15 mouse cellular contexts compared by ENCODE assay signal in the genomic region with DNA sequence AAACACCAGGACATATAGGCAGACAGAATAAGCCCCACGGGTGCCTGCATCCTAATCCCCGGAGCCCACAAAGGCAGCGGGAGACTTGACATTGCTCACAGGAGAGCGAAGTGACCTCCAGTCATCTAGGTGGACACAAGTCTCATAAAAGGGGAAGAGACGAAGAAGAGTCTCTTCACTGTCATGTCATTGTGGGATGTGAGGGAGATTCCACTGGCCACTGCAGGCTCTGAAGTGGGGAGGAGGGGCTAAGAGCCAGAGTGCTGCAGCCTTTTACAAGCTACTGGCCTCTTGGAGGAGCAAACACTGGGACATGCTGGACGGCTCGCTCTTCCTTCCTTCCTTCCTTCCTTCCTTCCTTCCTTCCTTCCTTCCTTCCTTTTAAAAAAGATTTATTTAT. TPM values are rescaled to one million over a fixed set of nuclear protein-coding genes. Genes with fewer than 3 reads are reported as not detected.
DNase-seq lines count a peak whose midpoint lies in the region; ATAC-seq and TF ChIP-seq lines count a peak whose summit lies in the region.
"Had no signal": no experiment of that assay in that cellular context is flagged by ENCODE, and none has a peak within 500 bp of the region (broad histone marks: within the 10 kb centered on the region; RNA-seq: fewer than 3 reads in every experiment).

No protein-coding gene starts in this region.

- no peak overlapping the region for H3K9ac ChIP-seq in heart, embryonic 12.5 days
- no peak overlapping the region for H3K9ac ChIP-seq in heart, postnatal 0 days (replicated peaks; ENCODE audit: low read depth, low read length)
- H3K9ac ChIP-seq: hindbrain, embryonic 15.5 days had no signal

- H3K4me2 ChIP-seq in heart, embryonic 12.5 days = no peak overlapping the region
- H3K4me2 ChIP-seq in heart, postnatal 0 days (ENCODE audit: low read depth, low read length) = no peak overlapping the region
- H3K4me2 ChIP-seq: hindbrain, embryonic 15.5 days had no signal

- intact Hi-C loops in heart, postnatal 36 days (cut with DNase I) = no loop called here

- no peaks in the 10 kb centered on the region for H3K36me3 ChIP-seq in heart, embryonic 12.5 days
- H3K36me3 ChIP-seq in heart, postnatal 0 days (replicated peaks; ENCODE audit: control insufficient read depth, insufficient read depth, low read length) = no peaks in the 10 kb centered on the region
- H3K36me3 ChIP-seq: hindbrain, embryonic 15.5 days had no signal

- H3K4me1 ChIP-seq in heart, embryonic 12.5 days (replicated peaks) = peaks cover 66% of the 10 kb centered on the region
- H3K4me1 ChIP-seq in brown adipose tissue, adult 24 weeks (ENCODE audit: control insufficient read depth, insufficient read depth, insufficient read length, low read length) = peaks cover 68% of the 10 kb centered on the region
- H3K4me1 ChIP-seq in heart, postnatal 0 days (ENCODE audit: control insufficient read depth, insufficient read depth) = peaks cover 38% of the 10 kb centered on the region

- H3K27ac ChIP-seq in heart, embryonic 12.5 days (ENCODE audit: poor library complexity, severe bottlenecking) = 0 out of 2 replicates have a peak overlapping the region, but pooled peaks have one; percentile 7
- peak overlapping the region; percentile 52; the same call in 1 of the 2 replicates for H3K27ac ChIP-seq in layer of hippocampus, adult 2 months
- peak overlapping the region; percentile 100 for H3K27ac ChIP-seq in brown adipose tissue, adult 24 weeks (replicated peaks; ENCODE audit: low read depth, low read length)
- H3K27ac ChIP-seq in heart, postnatal 0 days (ENCODE audit: low read depth) = peak overlapping the region; percentile 79
- H3K27ac ChIP-seq: hindbrain, embryonic 15.5 days; macrophage had no signal

- no peak for ATAC-seq in heart, embryonic 12.5 days (ENCODE audit: insufficient number of reproducible peaks, low FRiP score)
- no peak for ATAC-seq in heart, postnatal 0 days (ENCODE audit: insufficient read depth, low read depth)
- ATAC-seq: Patski had no signal

- H3K9me3 ChIP-seq in heart, embryonic 12.5 days (replicated peaks) = no peaks in the 10 kb centered on the region
- H3K9me3 ChIP-seq in heart, postnatal 0 days (replicated peaks; ENCODE audit: control insufficient read depth, low read length) = no peaks in the 10 kb centered on the region
- H3K9me3 ChIP-seq: hindbrain, embryonic 15.5 days had no signal

- no peak for TF ChIP-seq CTCF in layer of hippocampus, adult 2 months (conservative IDR thresholded peaks at IDR 0.05)
- no peak for TF ChIP-seq CTCF in heart, postnatal 0 days (IDR thresholded peaks at IDR 0.05; ENCODE audit: low read depth)

- no peak; the same call in 1 of the 2 replicates for TF ChIP-seq EP300 in heart, postnatal 0 days (IDR thresholded peaks at IDR 0.05; ENCODE audit: low read depth)

- 62% methylated on average over 7 of the region's 7 CpGs for WGBS in heart, embryonic 12.5 days
- WGBS in heart, postnatal 0 days = 64% methylated on average over 7 of the region's 7 CpGs

- DNase-seq in heart, postnatal 36 days = no peak
- DNase-seq in layer of hippocampus, adult 2 months (ENCODE audit: low spot score in 2 of 2) = no peak
- DNase-seq in layer of hippocampus, postnatal 36 days = no peak
- DNase-seq in heart, postnatal 0 days (ENCODE audit: low spot score) = no peak
- no peak for DNase-seq in right cerebral cortex, adult 2 months (ENCODE audit: low spot score in 2 of 2)
- DNase-seq in embryo, embryonic 10 days (ENCODE audit: low spot score) = no peak
- DNase-seq: adrenal gland, adult 2 months; right cerebral cortex, postnatal 25 days had no signal

- H3K27me3 ChIP-seq in heart, embryonic 12.5 days (replicated peaks) = no peaks in the 10 kb centered on the region
- no peaks in the 10 kb centered on the region for H3K27me3 ChIP-seq in heart, postnatal 0 days (ENCODE audit: control insufficient read depth, insufficient read depth, low read length)
- H3K27me3 ChIP-seq: CH12.LX; hindbrain, embryonic 15.5 days; Patski had no signal

- H3K4me3 ChIP-seq in heart, embryonic 12.5 days = no peak overlapping the region
- H3K4me3 ChIP-seq in layer of hippocampus, adult 2 months = no peak overlapping the region
- no peak overlapping the region for H3K4me3 ChIP-seq in brown adipose tissue, adult 24 weeks (ENCODE audit: insufficient read depth, low read depth, low read length)
- no peak overlapping the region for H3K4me3 ChIP-seq in heart, postnatal 0 days (ENCODE audit: low read depth, low read length)
- H3K4me3 ChIP-seq: erythroblast, embryonic 14.5 days; hindbrain, embryonic 15.5 days had no signal

RNA-seq across cellular contexts. Expression of a gene that starts 13.5 kb away (rescaled TPM):
- polyA plus RNA-seq in heart, embryonic 12.5 days (2016; fragmentation: Nextera tagmentation; extraction: Ambion mirVana) = 20.6 and 21.1 TPM in 2 replicates
- 10 to 100 TPM; 45.6 to 51.6 TPM for total RNA-seq in heart, postnatal 36 days (2021)
- total RNA-seq in layer of hippocampus, adult 2 months (2021) = 100 to 1,000 TPM; 101 to 108 TPM
- total RNA-seq in layer of hippocampus, postnatal 36 days (2021) = 100 to 1,000 TPM in 1 of 2 experiments, 10 to 100 TPM in 1; 84.3 to 103 TPM
- 37.2 and 41.9 TPM in 2 replicates for polyA plus RNA-seq in brown adipose tissue, adult 24 weeks (2012; ENCODE audit: insufficient read depth, insufficient read length, missing spikeins)
- total RNA-seq in heart, postnatal 0 days (2014; rRNA removed; ENCODE audit: low replicate concordance) = 49.8 and 50.1 TPM in 2 replicates
- 21.4 TPM in 2 replicates for polyA plus RNA-seq in heart, postnatal 0 days (2015; fragmentation: Nextera tagmentation; extraction: Ambion mirVana)

RNA-seq across cellular contexts. Expression of a gene that starts 55.1 kb away (rescaled TPM):
- 14.8 and 16.2 TPM in 2 replicates for polyA plus RNA-seq in heart, embryonic 12.5 days (2016; fragmentation: Nextera tagmentation; extraction: Ambion mirVana)
- total RNA-seq in heart, postnatal 36 days (2021) = 10 to 100 TPM; 12.6 to 15.2 TPM
- 10 to 100 TPM; 26.5 to 28.5 TPM for total RNA-seq in layer of hippocampus, adult 2 months (2021)
- total RNA-seq in layer of hippocampus, postnatal 36 days (2021) = 10 to 100 TPM; 22.5 to 25.5 TPM
- 5.5 and 7.6 TPM in 2 replicates for polyA plus RNA-seq in brown adipose tissue, adult 24 weeks (2012; ENCODE audit: insufficient read depth, insufficient read length, missing spikeins)
- total RNA-seq in heart, postnatal 0 days (2014; rRNA removed; ENCODE audit: low replicate concordance) = 10.4 and 18.3 TPM in 2 replicates
- polyA plus RNA-seq in heart, postnatal 0 days (2015; fragmentation: Nextera tagmentation; extraction: Ambion mirVana) = 5.5 and 6.6 TPM in 2 replicates

Comparison
In these comparisons a context has a peak if more than half of its experiments do, and no peak if none do; other contexts are left out.
1. H3K27ac ChIP-seq: peak in every context shown above with its lines; median percentile 100 in brown adipose tissue, adult 24 weeks; 79 in heart, postnatal 0 days; 52 in layer of hippocampus, adult 2 months; 7 in heart, embryonic 12.5 days.